Mouse (Mus musculus) heart, embryonic 15.5 days (tissue): ENCODE results near the gene Unc93a. TPM values are rescaled to one million over a fixed set of nuclear protein-coding genes. Genes with fewer than 3 reads are reported as not detected.
"Not testable (repeated sequence)": the region's sequence is repeated elsewhere in the genome, so short reads cannot be mapped to it uniquely, and the experiment has no call there.

ENCODE experiments used
- ATAC-seq: fragments of 200-750 bp; cut with Nextera tagmentation; replicated peaks from 2 replicates; pipeline ENCODE4 v1.8.0; 2017; ENCODE audit warnings: low read depth, moderate TSS enrichment; ENCODE audit not compliant: insufficient number of reproducible peaks, insufficient read depth, low FRiP score
- H3K27ac ChIP-seq: fragments of 300-500 bp; sonication (generic); 2 replicates; pipeline ENCODE4 v1.5.1; 2015; ENCODE audit warnings: mild to moderate bottlenecking, inconsistent platforms
- H3K27me3 ChIP-seq: fragments of 300-500 bp; sonication (generic); 2 replicates; pipeline ENCODE4 v1.6.1; 2015; ENCODE audit warnings: inconsistent platforms
- H3K36me3 ChIP-seq: fragments of 300-500 bp; sonication (generic); 2 replicates; pipeline ENCODE4 v1.6.1; 2015; ENCODE audit warnings: mild to moderate bottlenecking, inconsistent platforms
- H3K4me1 ChIP-seq: fragments of 300-500 bp; sonication (generic); replicated peaks from 2 replicates; pipeline ENCODE4 v1.6.1; 2015; ENCODE audit warnings: inconsistent platforms
- H3K4me2 ChIP-seq: fragments of 300-500 bp; sonication (generic); 2 replicates; pipeline ENCODE4 v1.6.1; 2015; ENCODE audit warnings: inconsistent platforms, mild to moderate bottlenecking, moderate library complexity
- H3K4me3 ChIP-seq: fragments of 300-500 bp; sonication (generic); 2 replicates; pipeline ENCODE4 v1.5.1; 2015; ENCODE audit warnings: mild to moderate bottlenecking, inconsistent platforms
- H3K9ac ChIP-seq: fragments of 300-500 bp; sonication (generic); 2 replicates; pipeline ENCODE4 v1.6.1; 2015; ENCODE audit warnings: mild to moderate bottlenecking, inconsistent platforms
- H3K9me3 ChIP-seq: fragments of 300-500 bp; sonication (generic); replicated peaks from 2 replicates; pipeline ENCODE4 v1.6.1; 2016; ENCODE audit warnings: inconsistent platforms
- WGBS: fragments of 180-500 bp; shearing (Covaris S2); methylation state at CpG from one replicate; pipeline ENCODE4 v1.1.7; 2015; ENCODE audit warnings: mixed read lengths; 5-methylcytosine and 5-hydroxymethylcytosine counted together
- polyA plus RNA-seq: library from polyadenylated mRNA; unstranded; fragments of >200 nt; fragmentation: Nextera tagmentation; extraction: Ambion mirVana; gene quantifications from 2 replicates; pipeline ENCODE4 v1.2.1, GENCODE M21; 2015

Gene Unc93a
- polyA plus RNA-seq, 1 experiment from 2014 or later: not detected

DNA sequence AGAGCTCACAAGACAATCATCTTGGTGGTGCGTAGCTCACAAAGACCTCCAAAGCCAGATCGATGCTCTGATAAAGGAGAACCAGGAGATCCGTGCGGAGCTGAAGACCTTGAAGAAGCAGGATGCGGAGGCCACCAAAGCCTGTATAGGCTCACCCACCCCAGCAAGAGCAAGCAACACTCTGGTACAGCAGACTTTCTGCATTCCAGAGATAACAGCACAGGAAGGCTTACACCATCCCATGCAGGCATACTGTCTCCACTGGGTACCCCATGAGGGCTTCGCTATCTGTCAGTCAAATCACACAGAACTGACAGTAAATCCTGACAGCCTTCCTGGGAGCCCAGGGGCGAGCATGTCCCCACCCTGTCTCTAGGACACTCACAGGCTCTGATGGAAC, 68.7 kb downstream of the Unc93a start:
- H3K27ac ChIP-seq, H3K9me3 ChIP-seq, H3K4me1 ChIP-seq, H3K9ac ChIP-seq, H3K36me3 ChIP-seq, H3K4me3 ChIP-seq, H3K27me3 ChIP-seq, H3K4me2 ChIP-seq: not testable (repeated sequence)
- 44% methylated on average over 3 of the region's 7 CpGs for WGBS
- ATAC-seq: 0 out of 2 replicates have a peak, but pooled peaks have one; percentile 37

- WGBS: 82% methylated on average over 4 of the region's 4 CpGs
- H3K9ac ChIP-seq, H3K4me2 ChIP-seq, ATAC-seq, H3K4me1 ChIP-seq, H3K36me3 ChIP-seq, H3K27ac ChIP-seq, H3K27me3 ChIP-seq, H3K4me3 ChIP-seq, H3K9me3 ChIP-seq: not testable (repeated sequence)
These were observed 70.8 kb downstream of the Unc93a start, which contains the start of gene Tcp10b for GRCm38 (mm10) chr17:13060804-13061203. Tcp10b (plus strand) TSS chr17:13061104.

Other genes with a start within 250 kb of the Unc93a start
- gene Pnldc1, start 221.6 kb downstream of the Unc93a start, polyA plus RNA-seq: 0.77 and 1.3 TPM in 2 replicates
- 283 and 316 TPM in 2 replicates for gene Tcp1, start 216.1 kb downstream of the Unc93a start, polyA plus RNA-seq
- 165 and 199 TPM in 2 replicates for gene Mrpl18, start 215.5 kb downstream of the Unc93a start, polyA plus RNA-seq
- 0.29 and 0.40 TPM in 2 replicates for gene Acat3, start 191.2 kb downstream of the Unc93a start, polyA plus RNA-seq
- gene Acat2, start 171.1 kb downstream of the Unc93a start, polyA plus RNA-seq: 26.5 and 46.7 TPM in 2 replicates
- 73.4 and 76.1 TPM in 2 replicates for gene Wtap, start 137.6 kb downstream of the Unc93a start, polyA plus RNA-seq
- 376 and 436 TPM in 2 replicates for gene Sod2, start 125.0 kb downstream of the Unc93a start, polyA plus RNA-seq
- 0.22 TPM in 1 of 2 replicates, not detected in the other for gene Gpr31b, start 79.5 kb downstream of the Unc93a start, polyA plus RNA-seq
- 0.05 TPM in 1 of 2 replicates, not detected in the other for gene Tcp10b, start 70.7 kb downstream of the Unc93a start, polyA plus RNA-seq
- not detected in 2 replicates for gene Smok2a, start 89.4 kb upstream of the Unc93a start, polyA plus RNA-seq
- gene Smok2b, start 98.4 kb upstream of the Unc93a start, polyA plus RNA-seq: not detected in 2 replicates
- not detected in 2 replicates for gene Tcp10c, start 222.8 kb upstream of the Unc93a start, polyA plus RNA-seq